Comparison of ENCODE assay signal across 24 mouse cellular contexts in the genomic region with DNA sequence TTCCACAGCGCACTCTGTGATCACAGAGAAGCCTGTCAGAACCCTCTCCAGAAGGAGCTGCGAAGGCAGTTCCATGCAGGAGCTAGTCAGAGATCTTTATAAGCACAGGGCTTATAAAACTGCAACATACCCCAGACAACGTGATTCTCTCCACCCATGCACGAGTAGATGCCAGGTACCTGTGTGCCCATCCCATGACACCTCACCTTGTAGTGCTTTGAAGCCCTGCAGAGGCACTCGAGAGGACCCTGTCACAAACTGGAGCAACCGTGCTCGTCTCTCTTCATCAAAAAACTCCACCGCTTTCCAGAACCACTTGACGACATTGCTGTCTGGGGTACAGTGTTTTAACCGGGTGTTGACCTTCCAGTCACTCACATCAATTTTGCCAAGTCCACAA. TPM values are rescaled to one million over a fixed set of nuclear protein-coding genes. Genes with fewer than 3 reads are reported as not detected.
A peak's percentile ranks its signal among the peaks of the same experiment; 100 is the strongest.
DNase-seq lines count a peak whose midpoint lies in the region; TF ChIP-seq lines count a peak whose summit lies in the region.
"Had no signal": no experiment of that assay in that cellular context is flagged by ENCODE, and none has a peak within 500 bp of the region (broad histone marks: within the 10 kb centered on the region; RNA-seq: fewer than 3 reads in every experiment).

No protein-coding gene starts in this region.

- DNase-seq in cerebellum, adult 2 months = peak; percentile 30 to 54
- DNase-seq in cerebellum, postnatal 4 days (ENCODE audit: low spot score in 2 of 2) = no peak
- no peak for DNase-seq in layer of hippocampus, adult 2 months (ENCODE audit: low spot score in 2 of 2)
- no peak for DNase-seq in layer of hippocampus, adult 8-10 months (ENCODE audit: low spot score in 2 of 2)
- no peak for DNase-seq in kidney, adult 2 months
- no peak for DNase-seq in heart, adult 8-10 months (ENCODE audit: low spot score)
- DNase-seq: adrenal gland, adult 8-10 months; adrenal gland, postnatal 14 days; adrenal gland, postnatal 36 days; B cell, adult 2 months; cerebellum, adult 11 months; cerebellum, adult 9-11 months; cerebellum, postnatal 14 days; cerebellum, postnatal 36 days; embryo, embryonic 11 days had no signal

- no peak for TF ChIP-seq POLR2A in cerebellum, adult 2 months (IDR thresholded peaks at IDR 0.05; ENCODE audit: borderline replicate concordance, insufficient read depth, low read length)
- no peak for TF ChIP-seq POLR2A in bone marrow macrophage, adult 2 months (IDR thresholded peaks at IDR 0.05; ENCODE audit: borderline replicate concordance, low read depth, low read length)
- TF ChIP-seq POLR2A in cortical plate, adult 2 months (IDR thresholded peaks at IDR 0.05; ENCODE audit: extremely low read depth, insufficient read depth, low read length) = no peak
- TF ChIP-seq POLR2A in kidney, adult 2 months (IDR thresholded peaks at IDR 0.05; ENCODE audit: low read depth, low read length) = no peak

- no peak overlapping the region for H3K4me3 ChIP-seq in cerebellum, adult 2 months (replicated peaks; ENCODE audit: insufficient read depth, low read depth, low read length)
- no peak overlapping the region for H3K4me3 ChIP-seq in layer of hippocampus, adult 2 months
- H3K4me3 ChIP-seq in bone marrow macrophage, adult 2 months (ENCODE audit: insufficient read depth, low read length) = no peak overlapping the region
- no peak overlapping the region for H3K4me3 ChIP-seq in cortical plate, adult 2 months (ENCODE audit: insufficient read depth, low read length)
- H3K4me3 ChIP-seq in kidney, adult 2 months (ENCODE audit: insufficient read depth, low read depth, low read length) = no peak overlapping the region
- H3K4me3 ChIP-seq: embryonic facial prominence, embryonic 13.5 days; embryonic facial prominence, embryonic 15.5 days; erythroblast, embryonic 14.5 days; forebrain, embryonic 10.5 days; forebrain, embryonic 12.5 days had no signal

- WGBS in cerebellum, adult 2 months = 50% methylated on average over 10 of the region's 10 CpGs
- 91% methylated on average over 10 of the region's 10 CpGs for WGBS in kidney, adult 2 months

- H3K36me3 ChIP-seq in kidney, adult 2 months (ENCODE audit: control insufficient read depth, insufficient read depth, low read length) = peaks cover 5% of the 10 kb centered on the region; the same call in 1 of the 2 replicates

- H3K27ac ChIP-seq in cerebellum, adult 2 months (ENCODE audit: insufficient read depth, low read length) = peak overlapping the region; percentile 98
- peak overlapping the region; percentile 78; the same call in 1 of the 2 replicates for H3K27ac ChIP-seq in layer of hippocampus, adult 2 months
- H3K27ac ChIP-seq in bone marrow macrophage, adult 2 months (ENCODE audit: insufficient read depth, low read depth, low read length) = peak overlapping the region; percentile 45
- H3K27ac ChIP-seq in cortical plate, adult 2 months (ENCODE audit: insufficient read depth, low read length) = 0 out of 2 replicates have a peak overlapping the region, but pooled peaks have one; percentile 48
- H3K27ac ChIP-seq in kidney, adult 2 months (ENCODE audit: insufficient read depth, low read depth, low read length) = no peak overlapping the region
- H3K27ac ChIP-seq: embryonic facial prominence, embryonic 13.5 days; embryonic facial prominence, embryonic 15.5 days; forebrain, embryonic 10.5 days; forebrain, embryonic 12.5 days had no signal

- peaks cover 39% of the 10 kb centered on the region for H3K4me1 ChIP-seq in cerebellum, adult 2 months (ENCODE audit: control insufficient read depth, insufficient read depth, low read length)
- H3K4me1 ChIP-seq in bone marrow macrophage, adult 2 months (ENCODE audit: control insufficient read depth, insufficient read depth, low read length) = peaks cover 38% of the 10 kb centered on the region
- peaks cover 12% of the 10 kb centered on the region for H3K4me1 ChIP-seq in cortical plate, adult 2 months (ENCODE audit: control insufficient read depth, insufficient read depth, low read length)
- no peaks in the 10 kb centered on the region for H3K4me1 ChIP-seq in kidney, adult 2 months (ENCODE audit: control insufficient read depth, insufficient read depth, low read length)
- H3K4me1 ChIP-seq: forebrain, embryonic 10.5 days; forebrain, embryonic 12.5 days had no signal

- no peaks in the 10 kb centered on the region for H3K27me3 ChIP-seq in cerebellum, adult 2 months (ENCODE audit: control insufficient read depth, insufficient read depth, low read length)
- no peaks in the 10 kb centered on the region for H3K27me3 ChIP-seq in kidney, adult 2 months (replicated peaks; ENCODE audit: control insufficient read depth, insufficient read depth, low read length)
- H3K27me3 ChIP-seq: CH12.LX; embryonic facial prominence, embryonic 13.5 days; embryonic facial prominence, embryonic 15.5 days; forebrain, embryonic 12.5 days; Patski had no signal

- no peak for TF ChIP-seq CTCF in cerebellum, adult 2 months (IDR thresholded peaks at IDR 0.05; ENCODE audit: borderline replicate concordance, insufficient read depth, low read depth, low read length)
- no peak for TF ChIP-seq CTCF in layer of hippocampus, adult 2 months (conservative IDR thresholded peaks at IDR 0.05)
- no peak for TF ChIP-seq CTCF in bone marrow macrophage, adult 2 months (IDR thresholded peaks at IDR 0.05; ENCODE audit: low read depth, low read length)
- no peak for TF ChIP-seq CTCF in cortical plate, adult 2 months (IDR thresholded peaks at IDR 0.05; ENCODE audit: extremely low read depth, insufficient read depth, low read length)
- TF ChIP-seq CTCF in kidney, adult 2 months (conservative IDR thresholded peaks at IDR 0.05; ENCODE audit: insufficient read depth, insufficient read length, low read depth, low read length) = no peak

RNA-seq across cellular contexts. Expression of a gene that starts 35.4 kb away (rescaled TPM):
- 31.8 and 37.1 TPM in 2 replicates for polyA plus RNA-seq in cerebellum, adult 2 months (2012; rRNA removed)
- 10 to 100 TPM; 13.6 to 18.8 TPM for total RNA-seq in layer of hippocampus, adult 2 months (2021)
- total RNA-seq in layer of hippocampus, adult 8-10 months (2022) = 10 to 100 TPM in 3 of 4 experiments, 1 to 10 TPM in 1; 9.1 to 15.6 (median 13.8) TPM
- 24.4 and 26.6 TPM in 2 replicates for polyA plus RNA-seq in bone marrow macrophage, adult 2 months (2012; ENCODE audit: insufficient read depth, insufficient read length, missing spikeins)
- 15.5 and 21.0 TPM in 2 replicates for polyA plus RNA-seq in cortical plate, adult 2 months (2012; rRNA removed)
- polyA plus RNA-seq in kidney, adult 2 months (2012; rRNA removed) = 2.2 and 3.6 TPM in 2 replicates
- 1 to 10 TPM; 3.3 to 6.1 (median 5.3) TPM for total RNA-seq in heart, adult 8-10 months (2022)

RNA-seq across cellular contexts. Expression of a gene that starts 35.4 kb away (rescaled TPM):
- 676 and 721 TPM in 2 replicates for polyA plus RNA-seq in cerebellum, adult 2 months (2012; rRNA removed)
- 100 to 1,000 TPM; 779 to 834 TPM for total RNA-seq in layer of hippocampus, adult 2 months (2021)
- 100 to 1,000 TPM; 697 to 742 (median 710) TPM for total RNA-seq in layer of hippocampus, adult 8-10 months (2022)
- 1,156 and 1,201 TPM in 2 replicates for polyA plus RNA-seq in bone marrow macrophage, adult 2 months (2012; ENCODE audit: insufficient read depth, insufficient read length, missing spikeins)
- polyA plus RNA-seq in cortical plate, adult 2 months (2012; rRNA removed) = 408 and 412 TPM in 2 replicates
- 253 and 261 TPM in 2 replicates for polyA plus RNA-seq in kidney, adult 2 months (2012; rRNA removed)
- 100 to 1,000 TPM; 247 to 395 (median 323) TPM for total RNA-seq in heart, adult 8-10 months (2022)

RNA-seq across cellular contexts. Expression of a gene that starts 45.1 kb away (rescaled TPM):
- polyA plus RNA-seq in cerebellum, adult 2 months (2012; rRNA removed) = 11.7 and 12.7 TPM in 2 replicates
- total RNA-seq in layer of hippocampus, adult 2 months (2021) = 1 to 10 TPM; 3.1 to 5.0 TPM
- total RNA-seq in layer of hippocampus, adult 8-10 months (2022) = 1 to 10 TPM; 3.4 to 5.6 (median 3.7) TPM
- polyA plus RNA-seq in bone marrow macrophage, adult 2 months (2012; ENCODE audit: insufficient read depth, insufficient read length, missing spikeins) = 8.9 and 11.4 TPM in 2 replicates
- 3.8 and 4.8 TPM in 2 replicates for polyA plus RNA-seq in cortical plate, adult 2 months (2012; rRNA removed)
- polyA plus RNA-seq in kidney, adult 2 months (2012; rRNA removed) = 6.3 and 7.2 TPM in 2 replicates
- total RNA-seq in heart, adult 8-10 months (2022) = 1 to 10 TPM; 4.2 to 4.9 (median 4.6) TPM

Comparison
In these comparisons a context has a peak if more than half of its experiments do, and no peak if none do; other contexts are left out.
1. DNase-seq: peak in cerebellum, adult 2 months (2 of 2); none in cerebellum, postnatal 4 days (0 of 2), layer of hippocampus, adult 2 months (0 of 2), layer of hippocampus, adult 8-10 months (0 of 2), kidney, adult 2 months (single experiment) and heart, adult 8-10 months (single experiment).